Comparison of ENCODE assay signal across 8 mouse cellular contexts in genomic region chr4:109437913-109438878, GRCm38 (mm10). TPM values are rescaled to one million over a fixed set of nuclear protein-coding genes. Genes with fewer than 3 reads are reported as not detected.
A peak's percentile ranks its signal among the peaks of the same experiment; 100 is the strongest.
DNase-seq lines count a peak whose midpoint lies in the region; ATAC-seq and TF ChIP-seq lines count a peak whose summit lies in the region.

No protein-coding gene starts in this region.

- peaks cover 20% of the 10 kb centered on the region for H3K4me1 ChIP-seq in cerebellum, adult 2 months (ENCODE audit: control insufficient read depth, insufficient read depth, low read length)
- H3K4me1 ChIP-seq in forebrain, postnatal 0 days (ENCODE audit: insufficient read depth) = no peaks in the 10 kb centered on the region
- no peaks in the 10 kb centered on the region for H3K4me1 ChIP-seq in hindbrain, embryonic 12.5 days

- ATAC-seq in forebrain, postnatal 0 days = peak; percentile 86
- peak; percentile 73 for ATAC-seq in hindbrain, embryonic 12.5 days (ENCODE audit: low FRiP score)

- H3K36me3 ChIP-seq in forebrain, postnatal 0 days (ENCODE audit: insufficient read depth) = 0 out of 2 replicates have a peak, but pooled peaks cover 2% of the 10 kb centered on the region
- H3K36me3 ChIP-seq in hindbrain, embryonic 12.5 days = no peaks in the 10 kb centered on the region

- peak; percentile 41 for DNase-seq in T-cell, adult 2 months (ENCODE audit: low spot score)
- DNase-seq in cerebellum, adult 2 months = peak; percentile 57 to 66
- DNase-seq in forebrain, postnatal 0 days = peak; percentile 74
- DNase-seq in layer of hippocampus, postnatal 10 days (ENCODE audit: low spot score in 2 of 2) = peak; percentile 67 to 75
- peak; percentile 82 for DNase-seq in lung, postnatal 10 days
- DNase-seq in ovary, postnatal 36 days (ENCODE audit: low spot score) = peak; percentile 67
- DNase-seq in yolk sac, embryonic 10.5 days (ENCODE audit: low spot score) = peak; percentile 40

- WGBS in cerebellum, adult 2 months = 58% methylated on average over 9 of the region's 9 CpGs
- 59% methylated on average over 9 of the region's 9 CpGs for WGBS in forebrain, postnatal 0 days
- WGBS in hindbrain, embryonic 12.5 days = 54% methylated on average over 9 of the region's 9 CpGs

- no peaks in the 10 kb centered on the region for H3K27me3 ChIP-seq in cerebellum, adult 2 months (ENCODE audit: control insufficient read depth, insufficient read depth, low read length)
- no peaks in the 10 kb centered on the region for H3K27me3 ChIP-seq in forebrain, postnatal 0 days (ENCODE audit: insufficient read depth, low read length)
- H3K27me3 ChIP-seq in hindbrain, embryonic 12.5 days = no peaks in the 10 kb centered on the region

- no peak for TF ChIP-seq POLR2A in cerebellum, adult 2 months (IDR thresholded peaks at IDR 0.05; ENCODE audit: borderline replicate concordance, insufficient read depth, low read length)

- no peaks in the 10 kb centered on the region for H3K9me3 ChIP-seq in forebrain, postnatal 0 days (ENCODE audit: low read length)
- no peaks in the 10 kb centered on the region for H3K9me3 ChIP-seq in hindbrain, embryonic 12.5 days (replicated peaks)

- no peak overlapping the region for H3K4me2 ChIP-seq in forebrain, postnatal 0 days (ENCODE audit: low read depth)
- no peak overlapping the region for H3K4me2 ChIP-seq in hindbrain, embryonic 12.5 days (replicated peaks)

- TF ChIP-seq CTCF in cerebellum, adult 2 months (IDR thresholded peaks at IDR 0.05; ENCODE audit: borderline replicate concordance, insufficient read depth, low read depth, low read length) = peak; percentile 77
- peak; percentile 80 for TF ChIP-seq CTCF in forebrain, postnatal 0 days (IDR thresholded peaks at IDR 0.05; ENCODE audit: low read depth)

- H3K27ac ChIP-seq in cerebellum, adult 2 months (ENCODE audit: insufficient read depth, low read length) = no peak overlapping the region
- H3K27ac ChIP-seq in forebrain, postnatal 0 days (ENCODE audit: low read depth, low read length) = no peak overlapping the region
- no peak overlapping the region for H3K27ac ChIP-seq in hindbrain, embryonic 12.5 days

- no peak overlapping the region for H3K4me3 ChIP-seq in cerebellum, adult 2 months (replicated peaks; ENCODE audit: insufficient read depth, low read depth, low read length)
- H3K4me3 ChIP-seq in forebrain, postnatal 0 days (ENCODE audit: low read depth, low read length) = no peak overlapping the region
- no peak overlapping the region for H3K4me3 ChIP-seq in hindbrain, embryonic 12.5 days

- no peak overlapping the region for H3K9ac ChIP-seq in forebrain, postnatal 0 days
- H3K9ac ChIP-seq in hindbrain, embryonic 12.5 days = no peak overlapping the region

RNA-seq across cellular contexts. Expression of gene Ttc39a, which starts 31.8 kb away (rescaled TPM):
- polyA plus RNA-seq in cerebellum, adult 2 months (2012; rRNA removed) = 15.9 and 16.3 TPM in 2 replicates
- 1.5 and 4.5 TPM in 2 replicates for total RNA-seq in forebrain, postnatal 0 days (2014; rRNA removed)
- polyA plus RNA-seq in forebrain, postnatal 0 days (2015; fragmentation: Nextera tagmentation; extraction: Ambion mirVana) = 1.1 and 1.9 TPM in 2 replicates
- polyA plus RNA-seq in hindbrain, embryonic 12.5 days (2016; fragmentation: Nextera tagmentation; extraction: Ambion mirVana) = 2.2 and 2.3 TPM in 2 replicates
- total RNA-seq in layer of hippocampus, postnatal 10 days (2021) = 1 to 10 TPM in 1 of 2 experiments, under 1 TPM in 1; 0.83 to 1.1 TPM

RNA-seq across cellular contexts. Expression of gene Rnf11, which starts 46.3 kb away (rescaled TPM):
- polyA plus RNA-seq in cerebellum, adult 2 months (2012; rRNA removed) = 145 and 161 TPM in 2 replicates
- total RNA-seq in forebrain, postnatal 0 days (2014; rRNA removed) = 161 and 167 TPM in 2 replicates
- polyA plus RNA-seq in forebrain, postnatal 0 days (2015; fragmentation: Nextera tagmentation; extraction: Ambion mirVana) = 68.7 and 84.0 TPM in 2 replicates
- 68.2 and 75.6 TPM in 2 replicates for polyA plus RNA-seq in hindbrain, embryonic 12.5 days (2016; fragmentation: Nextera tagmentation; extraction: Ambion mirVana)
- total RNA-seq in layer of hippocampus, postnatal 10 days (2021) = 100 to 1,000 TPM; 164 to 180 TPM
